Mouse (Mus musculus): Measurements from ENCODE around the gene Cntn4.

DNA sequence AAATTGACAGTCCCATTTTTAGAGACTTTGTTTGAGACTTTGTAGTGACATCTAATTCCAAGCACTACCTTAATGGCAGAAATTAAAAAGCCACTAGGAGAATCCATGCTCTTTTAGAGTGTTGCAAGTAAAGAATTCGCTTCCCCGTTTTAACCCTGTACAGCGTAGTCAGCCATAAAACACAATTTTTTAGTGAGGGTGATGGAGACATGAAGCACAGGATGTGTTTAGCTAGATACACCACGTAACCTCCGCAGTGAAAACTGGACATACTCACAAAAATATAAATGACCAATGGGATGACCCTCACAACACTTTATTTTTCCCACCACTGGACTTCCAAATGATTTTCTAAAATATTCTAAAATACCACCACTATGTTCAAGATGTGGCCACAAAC, 1069.8 kb downstream of the Cntn4 start:
- no peak for TF ChIP-seq CTCF (IDR thresholded peaks at IDR 0.05; ENCODE audit: low read depth)
- no peak for TF ChIP-seq EP300 (IDR thresholded peaks at IDR 0.05; ENCODE audit: low read depth)

Data from liver, embryonic 14.5 days (tissue).